Mouse (Mus musculus): ENCODE measurements around the gene Pcgf6. TPM values are rescaled to one million over a fixed set of nuclear protein-coding genes. Genes with fewer than 3 reads are reported as not detected.
A peak's percentile ranks its signal among the peaks of the same experiment; 100 is the strongest.

Pcgf6 gene
- 31.1 and 33.4 TPM in 2 replicates for polyA plus RNA-seq (2014; fragmentation: Nextera tagmentation; extraction: Ambion mirVana)

- Histone ChIP-seq H3K27me3 (replicated peaks; ENCODE audit: control insufficient read depth, insufficient read depth, low read length) (no peaks in the 10 kb centered on the region), H3K9me3 (ENCODE audit: control insufficient read depth, low read length) (no peaks in the 10 kb centered on the region), H3K36me3 (ENCODE audit: control insufficient read depth, insufficient read depth, low read length) (peaks cover 15% of the 10 kb centered on the region; the same call in 1 of the 2 replicates), H3K4me1 (replicated peaks; ENCODE audit: control insufficient read depth, insufficient read depth, low read length) (peaks cover 4% of the 10 kb centered on the region), H3K4me3 (ENCODE audit: low read depth, low read length) (peak within 1 kb of the TSS; percentile 89), H3K27ac (ENCODE audit: low read depth) (peak within 1 kb of the TSS; percentile 89), H3K4me2 (ENCODE audit: low read length) (peak within 1 kb of the TSS; percentile 77), H3K9ac (ENCODE audit: low read length) (peak within 1 kb of the TSS; percentile 77)
- WGBS = under 1% methylated on average over 74 of the region's 75 CpGs
- DNase-seq (ENCODE audit: low spot score) (peak; percentile 87), ATAC-seq (replicated peaks; ENCODE audit: low FRiP score, low TSS enrichment, low read depth) (peak; percentile 87)
Measured at GRCm38 (mm10) chr19:47050271-47051032, at the start of gene Pcgf6. Gene Pcgf6 (minus strand): TSS chr19:47050906.

GRCm38 (mm10) chr19:47090550-47091156, 39.9 kb upstream of the Pcgf6 start, which contains the start of the genes Usmg5 and Pdcd11:
Gene Usmg5 (minus strand): TSS chr19:47090647.
Gene Pdcd11 (plus strand): TSS chr19:47090768.
- peak; percentile 95 for DNase-seq (ENCODE audit: low spot score)
- peak within 1 kb of the TSS; percentile 91 for H3K4me2 ChIP-seq (ENCODE audit: low read length)
- H3K36me3 ChIP-seq (ENCODE audit: control insufficient read depth, insufficient read depth, low read length) = peaks cover 48% of the 10 kb centered on the region
- H3K4me3 ChIP-seq (ENCODE audit: low read depth, low read length) = peak within 1 kb of the TSS; percentile 100
- no peaks in the 10 kb centered on the region for H3K9me3 ChIP-seq (ENCODE audit: control insufficient read depth, low read length)
- peak; percentile 99 for ATAC-seq (replicated peaks; ENCODE audit: low FRiP score, low TSS enrichment, low read depth)
- under 1% methylated on average over 56 of the region's 56 CpGs for WGBS
- H3K9ac ChIP-seq (ENCODE audit: low read length) = peak within 1 kb of the TSS; percentile 95
- H3K27me3 ChIP-seq (replicated peaks; ENCODE audit: control insufficient read depth, insufficient read depth, low read length) = no peaks in the 10 kb centered on the region
- peaks cover 7% of the 10 kb centered on the region; the same call in 1 of the 2 replicates for H3K4me1 ChIP-seq (replicated peaks; ENCODE audit: control insufficient read depth, insufficient read depth, low read length)
- H3K27ac ChIP-seq (ENCODE audit: low read depth) = peak within 1 kb of the TSS; percentile 81

GRCm38 (mm10) chr19:47089718-47090525, 39.2 kb upstream of the Pcgf6 start:
- H3K27me3 ChIP-seq (replicated peaks; ENCODE audit: control insufficient read depth, insufficient read depth, low read length) = no peaks in the 10 kb centered on the region
- H3K4me2 ChIP-seq (ENCODE audit: low read length) = peak overlapping the region; percentile 77
- H3K4me1 ChIP-seq (replicated peaks; ENCODE audit: control insufficient read depth, insufficient read depth, low read length) = peaks cover 7% of the 10 kb centered on the region; the same call in 1 of the 2 replicates
- peak overlapping the region; percentile 100 for H3K4me3 ChIP-seq (ENCODE audit: low read depth, low read length)
- H3K36me3 ChIP-seq (ENCODE audit: control insufficient read depth, insufficient read depth, low read length) = peaks cover 46% of the 10 kb centered on the region
- H3K27ac ChIP-seq (ENCODE audit: low read depth) = peak overlapping the region; percentile 81
- under 1% methylated on average over 36 of the region's 36 CpGs for WGBS
- ATAC-seq (replicated peaks; ENCODE audit: low FRiP score, low TSS enrichment, low read depth) (peak; percentile 71), DNase-seq (ENCODE audit: low spot score) (no peak)
- H3K9ac ChIP-seq (ENCODE audit: low read length) = peak overlapping the region; percentile 95
- no peaks in the 10 kb centered on the region for H3K9me3 ChIP-seq (ENCODE audit: control insufficient read depth, low read length)

GRCm38 (mm10) chr19:47088226-47088625, 37.5 kb upstream of the Pcgf6 start:
- Histone ChIP-seq H3K9me3 (ENCODE audit: control insufficient read depth, low read length) (no peaks in the 10 kb centered on the region), H3K4me2 (ENCODE audit: low read length) (no peak overlapping the region), H3K4me3 (ENCODE audit: low read depth, low read length) (no peak overlapping the region), H3K27ac (ENCODE audit: low read depth) (no peak overlapping the region), H3K9ac (ENCODE audit: low read length) (no peak overlapping the region), H3K36me3 (ENCODE audit: control insufficient read depth, insufficient read depth, low read length) (peaks cover 46% of the 10 kb centered on the region), H3K4me1 (replicated peaks; ENCODE audit: control insufficient read depth, insufficient read depth, low read length) (peaks cover 7% of the 10 kb centered on the region; the same call in 1 of the 2 replicates), H3K27me3 (replicated peaks; ENCODE audit: control insufficient read depth, insufficient read depth, low read length) (no peaks in the 10 kb centered on the region)
- WGBS = 81% methylated on average over 3 of the region's 3 CpGs
- DNase-seq (ENCODE audit: low spot score) = no peak
- ATAC-seq (replicated peaks; ENCODE audit: low FRiP score, low TSS enrichment, low read depth) = no peak

- peaks cover 21% of the 10 kb centered on the region for H3K36me3 ChIP-seq (ENCODE audit: control insufficient read depth, insufficient read depth, low read length)
- peaks cover 6% of the 10 kb centered on the region; the same call in 1 of the 2 replicates for H3K4me1 ChIP-seq (replicated peaks; ENCODE audit: control insufficient read depth, insufficient read depth, low read length)
- H3K27ac ChIP-seq (ENCODE audit: low read depth) = peak overlapping the region; percentile 83
- peak overlapping the region; percentile 49 for H3K4me2 ChIP-seq (ENCODE audit: low read length)
- H3K4me3 ChIP-seq (ENCODE audit: low read depth, low read length) = peak overlapping the region; percentile 97
- H3K9me3 ChIP-seq (ENCODE audit: control insufficient read depth, low read length) = no peaks in the 10 kb centered on the region
- WGBS = under 1% methylated on average over 64 of the region's 72 CpGs
- ATAC-seq (replicated peaks; ENCODE audit: low FRiP score, low TSS enrichment, low read depth) (peak; percentile 87), DNase-seq (ENCODE audit: low spot score) (peak; percentile 89)
- H3K9ac ChIP-seq (ENCODE audit: low read length) = peak overlapping the region; percentile 88
- H3K27me3 ChIP-seq (replicated peaks; ENCODE audit: control insufficient read depth, insufficient read depth, low read length) = no peaks in the 10 kb centered on the region
Measured at GRCm38 (mm10) chr19:47067924-47068611, 17.4 kb upstream of the Pcgf6 start.

GRCm38 (mm10) chr19:47067096-47067882, 16.6 kb upstream of the Pcgf6 start, which contains the start of gene Taf5:
Gene Taf5 (plus strand): TSS chr19:47067746.
- 10% methylated on average over 49 of the region's 49 CpGs for WGBS
- ATAC-seq (replicated peaks; ENCODE audit: low FRiP score, low TSS enrichment, low read depth) = peak; percentile 77
- Histone ChIP-seq H3K4me3 (ENCODE audit: low read depth, low read length) (peak within 1 kb of the TSS; percentile 97), H3K4me1 (replicated peaks; ENCODE audit: control insufficient read depth, insufficient read depth, low read length) (peaks cover 6% of the 10 kb centered on the region; the same call in 1 of the 2 replicates), H3K4me2 (ENCODE audit: low read length) (peak within 1 kb of the TSS; percentile 73), H3K27me3 (replicated peaks; ENCODE audit: control insufficient read depth, insufficient read depth, low read length) (no peaks in the 10 kb centered on the region), H3K9me3 (ENCODE audit: control insufficient read depth, low read length) (no peaks in the 10 kb centered on the region), H3K27ac (ENCODE audit: low read depth) (peak within 1 kb of the TSS; percentile 83), H3K36me3 (ENCODE audit: control insufficient read depth, insufficient read depth, low read length) (peaks cover 13% of the 10 kb centered on the region), H3K9ac (ENCODE audit: low read length) (peak within 1 kb of the TSS; percentile 88)
- peak; percentile 96 for DNase-seq (ENCODE audit: low spot score)

GRCm38 (mm10) chr19:47065860-47066259, 15.2 kb upstream of the Pcgf6 start:
- 93% methylated on average over 3 of the region's 3 CpGs for WGBS
- DNase-seq (ENCODE audit: low spot score) (no peak), ATAC-seq (replicated peaks; ENCODE audit: low FRiP score, low TSS enrichment, low read depth) (no peak)
- no peak overlapping the region for H3K9ac ChIP-seq (ENCODE audit: low read length)
- H3K27ac ChIP-seq (ENCODE audit: low read depth) = no peak overlapping the region
- no peaks in the 10 kb centered on the region for H3K27me3 ChIP-seq (replicated peaks; ENCODE audit: control insufficient read depth, insufficient read depth, low read length)
- peaks cover 6% of the 10 kb centered on the region; the same call in 1 of the 2 replicates for H3K4me1 ChIP-seq (replicated peaks; ENCODE audit: control insufficient read depth, insufficient read depth, low read length)
- H3K36me3 ChIP-seq (ENCODE audit: control insufficient read depth, insufficient read depth, low read length) = peaks cover 1% of the 10 kb centered on the region
- no peaks in the 10 kb centered on the region for H3K9me3 ChIP-seq (ENCODE audit: control insufficient read depth, low read length)
- no peak overlapping the region for H3K4me2 ChIP-seq (ENCODE audit: low read length)
- H3K4me3 ChIP-seq (ENCODE audit: low read depth, low read length) = no peak overlapping the region

Data from intestine, embryonic 14.5 days (tissue).